Mouse (Mus musculus) retina, postnatal 7 days (tissue): ENCODE data around the gene Cdh15.
A peak's percentile ranks its signal among the peaks of the same experiment; 100 is the strongest.

Experiments
- DNase-seq: peaks from one replicate; pipeline ENCODE4 v3.0.0-alpha.2; 2012; ENCODE audit warnings: low read depth, low spot score

Gene Cdh15

DNA sequence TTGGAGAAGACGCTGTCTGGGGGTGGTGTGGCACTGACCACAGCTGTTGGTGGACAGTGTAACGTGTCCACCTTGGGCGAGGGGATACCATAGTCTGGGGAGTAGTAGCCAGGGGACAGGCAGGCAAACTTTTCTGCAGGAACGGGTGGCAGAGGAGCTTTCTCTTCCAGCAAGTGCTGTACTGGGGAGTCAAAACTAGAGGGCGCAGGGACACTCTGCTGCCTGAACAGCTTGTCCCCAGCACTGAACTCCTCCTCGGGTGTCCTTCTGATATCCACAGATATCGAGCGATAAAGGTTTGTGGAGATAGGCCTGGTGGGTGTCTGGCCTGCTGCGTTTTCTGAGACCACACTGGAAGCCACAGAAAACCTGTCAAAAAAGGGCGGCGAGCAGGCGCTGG lies 43.7 kb downstream of the Cdh15 start:
- no peak for DNase-seq

- DNase-seq = no peak
Measured at GRCm38 (mm10) chr8:122893451-122893850, 45.7 kb downstream of the Cdh15 start.

DNA sequence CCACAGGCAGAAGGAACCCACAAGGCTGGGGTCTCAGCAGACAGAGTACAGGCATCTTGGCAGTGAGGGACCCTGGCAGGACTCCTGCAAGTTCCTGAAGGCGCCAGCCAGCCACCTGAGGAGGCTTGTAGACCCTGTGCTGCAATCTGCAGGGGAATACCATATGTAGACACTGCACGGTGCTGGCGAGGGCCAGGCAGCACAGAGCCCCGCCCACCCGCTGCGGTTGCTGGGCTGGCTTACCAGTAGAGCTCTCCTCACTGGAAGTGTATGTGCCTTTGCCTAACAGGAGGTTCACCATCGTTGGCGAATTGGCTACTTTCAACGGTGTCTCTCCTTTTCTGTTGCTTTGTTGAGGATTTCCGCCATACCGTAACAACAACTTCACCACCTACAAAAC lies 48.6 kb downstream of the Cdh15 start:
- DNase-seq = no peak

DNA sequence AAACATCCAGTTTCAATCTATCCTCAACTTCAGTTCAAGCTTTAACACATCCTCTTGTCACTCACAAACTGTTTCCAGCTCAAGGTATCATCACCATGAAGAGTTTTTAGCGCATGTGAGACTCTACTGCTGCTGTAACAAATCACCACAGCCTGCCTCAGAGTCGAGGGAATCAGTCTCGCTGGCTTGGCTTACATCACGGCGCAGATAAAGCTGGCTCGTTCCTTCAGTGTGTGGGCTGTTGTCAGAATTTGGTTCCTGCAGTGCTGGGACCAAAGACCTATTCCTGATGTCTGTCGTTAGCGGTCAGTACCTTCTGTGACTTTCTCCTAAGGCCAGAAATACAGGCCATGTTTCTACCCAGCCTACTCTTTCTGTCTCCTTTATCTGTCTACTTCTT lies 49.4 kb downstream of the Cdh15 start:
- DNase-seq = no peak

DNA sequence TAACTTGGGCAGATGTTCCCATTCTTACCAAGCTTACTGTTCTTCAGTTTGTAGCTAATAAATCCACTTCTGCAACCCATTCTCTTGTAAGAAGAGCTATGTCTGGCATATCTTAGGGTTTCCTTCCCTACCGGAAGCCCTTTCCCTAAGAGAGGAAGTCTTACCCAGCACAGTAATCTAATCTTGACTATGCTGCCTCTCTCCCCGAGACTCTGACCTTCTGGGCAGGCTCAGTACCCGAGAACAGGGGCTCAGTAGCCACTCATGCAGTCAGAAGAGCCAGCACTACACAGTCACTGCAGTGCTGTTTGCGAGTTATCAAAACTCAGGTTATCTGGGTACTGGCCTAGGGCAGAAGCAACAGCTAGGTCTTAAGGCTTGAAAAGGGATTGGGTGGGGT lies 50.3 kb downstream of the Cdh15 start:
- DNase-seq = no peak

DNA sequence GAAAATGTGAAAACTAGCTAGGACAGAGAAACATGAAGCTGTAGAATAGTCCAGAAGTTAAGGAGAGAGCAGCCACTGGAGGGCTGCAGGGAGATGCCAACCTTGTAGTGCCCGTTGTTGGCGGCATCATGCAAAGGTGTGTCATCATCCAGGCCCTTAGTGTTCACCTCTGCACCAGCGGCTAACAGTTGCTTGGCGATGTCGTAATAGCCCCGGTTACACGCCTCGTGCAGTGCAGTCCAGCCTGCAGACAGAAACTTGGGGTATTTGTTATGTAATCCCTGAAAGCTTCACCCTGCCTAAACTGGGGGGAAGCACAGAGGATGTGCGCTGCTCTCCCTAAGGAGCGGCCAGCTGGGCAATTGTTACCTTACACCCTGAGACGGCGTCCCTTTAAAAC lies 50.7 kb downstream of the Cdh15 start:
- DNase-seq = no peak

- DNase-seq = no peak
Measured at GRCm38 (mm10) chr8:122899085-122899484, 51.3 kb downstream of the Cdh15 start.

DNA sequence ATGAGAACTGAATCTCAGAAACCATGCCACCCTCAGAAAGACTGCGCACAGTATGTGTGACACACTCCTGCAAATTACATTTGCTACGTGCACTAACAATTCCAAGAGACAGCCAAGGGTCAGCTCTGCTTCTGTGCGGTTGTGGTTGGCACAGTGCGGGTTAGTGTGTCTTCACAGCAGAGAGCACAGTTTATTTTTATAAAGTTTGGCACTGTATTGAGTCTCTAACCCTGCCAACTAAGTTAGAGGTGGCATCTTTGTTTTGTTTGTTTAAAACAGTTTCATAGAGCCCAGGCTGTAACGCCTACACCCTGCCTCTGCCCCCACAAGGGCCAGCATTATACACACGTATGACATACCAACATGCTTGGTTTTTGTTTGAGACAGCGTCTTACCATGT lies 53.7 kb downstream of the Cdh15 start:
- DNase-seq = no peak

- DNase-seq = no peak
Measured at GRCm38 (mm10) chr8:122901892-122902515, 54.2 kb downstream of the Cdh15 start.

DNA sequence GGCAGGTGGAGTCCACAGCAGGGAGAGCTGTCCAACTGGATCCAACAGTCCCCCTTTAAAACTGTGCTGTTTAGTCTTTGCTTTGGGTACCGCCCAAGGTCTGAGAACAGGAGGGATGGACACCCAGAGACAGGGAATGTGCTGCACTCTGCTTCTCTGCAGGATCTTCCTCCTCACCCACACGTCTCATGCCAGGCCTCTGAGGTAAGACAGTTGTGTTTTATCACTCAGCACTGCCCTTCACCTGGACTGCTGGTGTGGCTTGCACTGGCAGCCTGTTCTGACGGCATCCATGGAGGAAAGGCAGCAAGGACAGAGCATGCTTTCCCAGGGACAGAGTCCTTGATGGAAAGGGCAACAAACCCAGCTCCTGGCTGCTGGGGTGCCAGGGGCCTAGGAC lies 54.8 kb downstream of the Cdh15 start:
- no peak for DNase-seq

- DNase-seq = no peak
Measured at GRCm38 (mm10) chr8:122903002-122903401, 55.2 kb downstream of the Cdh15 start.

DNA sequence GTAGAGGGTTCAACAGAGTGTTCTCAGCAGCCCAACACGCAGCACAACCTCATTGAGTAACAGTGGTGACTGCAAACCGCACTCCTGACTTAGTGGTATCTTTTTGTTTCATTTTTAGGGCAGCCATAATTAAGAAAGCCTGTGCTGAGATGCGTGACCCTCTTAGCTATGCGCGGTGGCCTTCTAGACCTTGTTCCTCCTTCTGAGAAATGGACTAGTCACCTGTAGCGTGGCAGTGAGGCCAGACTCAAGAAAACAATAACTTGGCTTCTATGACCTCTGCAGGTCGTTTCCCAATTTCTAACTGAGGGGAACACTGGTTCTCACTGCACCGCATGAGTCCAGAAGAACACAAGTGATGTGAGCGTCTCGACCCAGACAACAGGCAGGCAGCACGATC lies 56.7 kb downstream of the Cdh15 start:
- no peak for DNase-seq

DNA sequence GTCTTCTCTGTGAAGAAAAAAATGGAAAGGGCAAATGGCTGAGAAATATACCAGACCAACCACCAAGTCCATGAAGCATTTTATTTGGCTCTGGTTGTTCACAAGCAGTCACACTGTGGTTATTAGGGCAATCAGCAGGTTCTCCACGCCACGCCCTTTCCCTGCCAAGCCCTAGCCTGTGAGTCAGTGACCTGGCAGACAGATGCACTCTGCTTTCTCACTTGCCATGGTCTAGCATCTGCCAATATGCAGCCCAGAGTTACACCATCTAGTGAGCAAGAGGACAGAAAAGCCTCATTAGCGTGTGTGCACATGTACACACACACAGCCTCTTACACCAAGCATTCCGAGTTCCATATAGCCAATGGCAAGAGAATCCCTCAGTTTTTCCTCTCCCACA lies 57.6 kb downstream of the Cdh15 start:
- no peak for DNase-seq

- DNase-seq = peak; percentile 74
Measured at GRCm38 (mm10) chr8:122906463-122907021, 58.8 kb downstream of the Cdh15 start.

GRCm38 (mm10) chr8:122912150-122912549 lies 64.4 kb downstream of the Cdh15 start:
- no peak for DNase-seq

GRCm38 (mm10) chr8:122912871-122913270 lies 65.1 kb downstream of the Cdh15 start:
- DNase-seq = no peak

DNA sequence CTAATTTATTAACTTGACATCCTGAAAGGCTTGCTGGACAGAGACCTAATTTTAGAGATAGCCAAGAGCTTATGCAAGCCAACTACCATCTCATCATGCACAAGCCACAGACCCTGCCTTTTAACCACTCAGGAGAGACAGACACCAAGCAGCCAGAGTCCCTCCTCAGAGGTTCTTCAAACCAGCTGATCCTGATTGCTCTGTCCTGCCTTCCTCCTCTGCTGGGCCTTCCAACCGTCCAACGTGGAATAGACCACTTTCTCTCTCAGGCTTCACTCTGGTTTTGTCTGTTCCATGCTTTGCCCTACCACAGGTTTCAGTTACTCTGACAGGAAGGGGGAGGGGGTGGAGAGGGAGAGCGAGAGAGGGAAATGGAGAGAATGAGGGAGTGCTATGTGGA lies 69.0 kb downstream of the Cdh15 start:
- no peak for DNase-seq
